Mouse (Mus musculus): ENCODE measurements around the gene Ube2b. TPM values are rescaled to one million over a fixed set of nuclear protein-coding genes. Genes with fewer than 3 reads are reported as not detected.
A peak's percentile ranks its signal among the peaks of the same experiment; 100 is the strongest.

Ube2b gene
- polyA plus RNA-seq, 1 experiment from 2014 or later, result 153 TPM

DNA sequence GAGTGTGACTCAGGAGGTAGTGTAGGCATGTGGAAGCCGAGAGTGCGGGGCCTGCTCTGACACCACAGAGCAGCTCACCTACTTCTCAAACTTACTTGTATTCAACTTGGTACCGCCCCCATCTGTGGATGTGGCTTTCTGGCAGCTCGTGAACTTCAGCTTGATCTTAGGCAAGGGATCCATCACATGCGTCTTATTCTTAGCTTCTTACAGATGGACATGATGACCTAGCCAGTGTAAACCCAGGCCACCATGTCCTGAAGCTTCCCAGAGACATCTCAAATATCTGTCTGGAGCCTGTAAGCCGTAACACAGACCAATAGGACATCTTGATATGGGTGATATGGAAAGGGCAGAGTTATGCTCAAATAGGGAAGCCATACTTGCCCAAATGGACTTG is 28.9 kb downstream of the Ube2b start:
- Histone ChIP-seq H3K27ac (ENCODE audit: low read length) (no peak overlapping the region), H3K9me3 (replicated peaks; ENCODE audit: control insufficient read depth, low read length) (no peaks in the 10 kb centered on the region), H3K9ac (ENCODE audit: low read depth, low read length) (no peak overlapping the region), H3K36me3 (ENCODE audit: control insufficient read depth, insufficient read depth) (peaks cover 32% of the 10 kb centered on the region), H3K4me3 (ENCODE audit: low read depth, low read length) (no peak overlapping the region), H3K4me1 (ENCODE audit: control insufficient read depth, low read depth, low read length) (peaks cover 10% of the 10 kb centered on the region), H3K4me2 (ENCODE audit: low read depth, low read length) (no peak overlapping the region), H3K27me3 (ENCODE audit: control insufficient read depth, insufficient read depth, low read depth, low read length) (no peaks in the 10 kb centered on the region)
- 87% methylated on average over 6 of the region's 6 CpGs for WGBS (ENCODE audit: insufficient replicate concordance)
- no peak for ATAC-seq (ENCODE audit: low read depth)

DNA sequence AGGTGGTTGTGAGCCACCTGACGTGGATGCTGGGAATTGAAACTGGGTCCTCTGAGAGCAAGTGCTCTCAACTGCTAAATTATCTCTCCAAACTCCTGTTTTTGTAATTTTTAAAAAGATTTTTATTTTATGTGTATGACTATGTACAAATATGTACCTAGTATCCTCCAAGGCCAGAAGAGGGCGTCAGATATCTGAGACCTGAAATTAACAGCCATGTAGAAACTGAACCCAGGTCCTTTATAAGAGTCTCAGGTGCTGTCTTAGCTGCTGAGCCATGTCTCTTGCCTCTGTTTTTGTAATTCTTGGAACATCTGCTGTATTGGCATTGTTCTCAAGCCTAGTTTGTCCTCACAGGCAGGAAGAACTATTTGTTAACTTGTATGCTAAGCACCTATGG is 31.1 kb downstream of the Ube2b start:
- Histone ChIP-seq H3K27ac (ENCODE audit: low read length) (no peak overlapping the region), H3K4me3 (ENCODE audit: low read depth, low read length) (no peak overlapping the region), H3K9ac (ENCODE audit: low read depth, low read length) (no peak overlapping the region), H3K27me3 (ENCODE audit: control insufficient read depth, insufficient read depth, low read depth, low read length) (no peaks in the 10 kb centered on the region), H3K36me3 (ENCODE audit: control insufficient read depth, insufficient read depth) (peaks cover 24% of the 10 kb centered on the region), H3K4me1 (ENCODE audit: control insufficient read depth, low read depth, low read length) (peaks cover 10% of the 10 kb centered on the region), H3K9me3 (replicated peaks; ENCODE audit: control insufficient read depth, low read length) (no peaks in the 10 kb centered on the region), H3K4me2 (ENCODE audit: low read depth, low read length) (no peak overlapping the region)
- 85% methylated on average over 2 of the region's 2 CpGs for WGBS (ENCODE audit: insufficient replicate concordance)
- no peak for ATAC-seq (ENCODE audit: low read depth)

DNA sequence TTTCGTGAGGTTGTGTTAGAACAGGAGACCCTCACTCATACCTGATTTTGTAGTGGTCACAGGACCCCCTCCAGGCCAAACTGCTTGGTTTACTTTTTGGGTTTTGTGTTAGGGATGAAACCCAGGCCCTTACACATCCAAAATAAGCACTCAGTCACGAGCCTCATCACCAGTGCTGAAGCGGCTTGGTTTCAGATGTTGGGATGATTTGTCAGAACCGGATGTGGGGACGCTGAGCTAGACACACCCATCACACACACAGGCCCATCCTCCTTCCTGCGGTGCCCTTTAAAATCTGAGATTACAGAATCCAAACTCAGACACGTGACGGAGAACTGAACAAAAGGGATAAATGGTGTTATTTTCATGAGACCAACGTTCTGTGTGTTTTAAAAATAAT is 31.7 kb downstream of the Ube2b start:
- H3K36me3 ChIP-seq (ENCODE audit: control insufficient read depth, insufficient read depth), result peaks cover 21% of the 10 kb centered on the region
- H3K27ac ChIP-seq (ENCODE audit: low read length), result no peak overlapping the region
- no peak overlapping the region for H3K9ac ChIP-seq (ENCODE audit: low read depth, low read length)
- peaks cover 10% of the 10 kb centered on the region for H3K4me1 ChIP-seq (ENCODE audit: control insufficient read depth, low read depth, low read length)
- H3K4me2 ChIP-seq (ENCODE audit: low read depth, low read length), result peak overlapping the region; percentile 97; the same call in 1 of the 2 replicates
- H3K9me3 ChIP-seq (replicated peaks; ENCODE audit: control insufficient read depth, low read length), result no peaks in the 10 kb centered on the region
- H3K4me3 ChIP-seq (ENCODE audit: low read depth, low read length), result 0 out of 2 replicates have a peak overlapping the region, but pooled peaks have one; percentile 84
- H3K27me3 ChIP-seq (ENCODE audit: control insufficient read depth, insufficient read depth, low read depth, low read length), result no peaks in the 10 kb centered on the region
- no peak for ATAC-seq (ENCODE audit: low read depth)
- 72% methylated on average over 9 of the region's 9 CpGs for WGBS (ENCODE audit: insufficient replicate concordance)

DNA sequence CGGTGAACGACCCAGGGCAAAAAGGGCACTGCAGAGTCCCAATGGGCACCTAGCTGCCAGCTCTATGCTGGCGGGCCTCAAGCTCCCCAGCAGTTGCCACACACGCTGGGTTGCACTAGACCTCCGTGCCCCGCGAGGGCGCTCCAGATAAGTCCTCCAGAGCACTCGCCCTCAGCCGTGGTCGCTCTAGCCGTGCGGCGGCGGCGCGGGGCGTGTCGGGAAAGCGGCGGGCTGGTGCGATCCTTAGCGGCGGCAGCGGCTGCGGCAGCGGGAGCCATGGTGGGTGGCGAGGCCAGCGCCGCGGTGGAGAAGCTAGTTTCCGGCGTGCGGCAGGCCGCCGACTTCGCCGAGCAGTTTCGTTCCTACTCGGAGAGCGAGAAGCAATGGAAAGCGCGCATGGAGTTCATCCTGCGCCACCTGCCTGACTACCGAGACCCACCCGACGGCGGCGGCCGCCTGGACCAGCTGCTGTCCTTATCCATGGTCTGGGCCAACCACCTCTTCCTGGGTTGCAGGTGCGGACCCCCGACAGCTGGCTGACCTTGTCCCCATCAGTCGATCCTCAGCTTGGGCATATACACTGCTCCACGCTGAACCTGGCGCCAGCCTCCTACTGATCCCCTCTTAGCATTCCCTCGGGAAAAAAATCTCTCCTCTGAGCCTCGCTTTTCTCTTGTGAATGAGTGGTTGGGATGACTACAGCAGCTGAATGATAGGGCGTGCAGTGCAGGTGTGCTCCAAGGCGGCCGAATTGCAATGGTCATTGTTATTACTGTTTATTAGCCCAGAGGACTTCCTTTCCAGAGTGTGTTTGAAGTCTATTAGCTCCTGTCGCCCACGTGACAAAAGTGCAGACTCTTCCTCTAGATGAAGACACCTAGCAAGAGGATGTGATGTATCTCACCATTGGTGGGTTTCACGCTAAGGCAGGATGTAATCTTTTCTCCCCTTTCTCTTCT is 32.8 kb downstream of the Ube2b start, which contains the start of gene Cdkn2aipnl:
Gene Cdkn2aipnl (plus strand): TSS at position 219 of the 959 bp plus-strand sequence.
- Histone ChIP-seq H3K4me3 (ENCODE audit: low read depth, low read length) (peak within 1 kb of the TSS; percentile 84), H3K4me1 (ENCODE audit: control insufficient read depth, low read depth, low read length) (peaks cover 10% of the 10 kb centered on the region), H3K36me3 (ENCODE audit: control insufficient read depth, insufficient read depth) (peaks cover 13% of the 10 kb centered on the region), H3K27ac (ENCODE audit: low read length) (peak within 1 kb of the TSS; percentile 27; the same call in 1 of the 2 replicates), H3K9me3 (replicated peaks; ENCODE audit: control insufficient read depth, low read length) (no peaks in the 10 kb centered on the region), H3K9ac (ENCODE audit: low read depth, low read length) (peak within 1 kb of the TSS; percentile 90), H3K4me2 (ENCODE audit: low read depth, low read length) (peak within 1 kb of the TSS; percentile 97), H3K27me3 (ENCODE audit: control insufficient read depth, insufficient read depth, low read depth, low read length) (no peaks in the 10 kb centered on the region)
- ATAC-seq (ENCODE audit: low read depth), result peak; percentile 95
- WGBS (ENCODE audit: insufficient replicate concordance), result 1% methylated on average over 63 of the region's 63 CpGs

DNA sequence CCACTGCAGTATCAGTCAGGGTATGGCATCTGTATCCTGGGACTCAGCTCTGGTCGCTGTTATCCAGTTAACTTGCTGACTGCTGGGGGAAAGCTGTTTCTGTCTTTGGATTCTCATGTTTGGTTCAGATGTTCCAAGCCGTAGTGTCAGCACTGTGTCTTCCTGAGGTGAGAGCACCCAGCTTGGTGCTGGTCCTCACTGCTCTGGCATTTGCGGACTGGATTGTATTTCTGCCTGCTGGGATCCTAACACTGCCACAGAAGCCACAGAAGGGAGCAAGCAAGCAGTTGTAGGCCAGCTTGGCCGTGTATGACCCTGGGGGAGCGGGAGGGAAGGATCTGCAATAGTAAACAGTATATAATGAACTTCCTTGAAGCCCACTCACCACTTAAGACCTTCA is 33.9 kb downstream of the Ube2b start:
- no peak for ATAC-seq (ENCODE audit: low read depth)
- Histone ChIP-seq H3K27me3 (ENCODE audit: control insufficient read depth, insufficient read depth, low read depth, low read length) (no peaks in the 10 kb centered on the region), H3K9me3 (replicated peaks; ENCODE audit: control insufficient read depth, low read length) (no peaks in the 10 kb centered on the region), H3K9ac (ENCODE audit: low read depth, low read length) (no peak overlapping the region), H3K27ac (ENCODE audit: low read length) (no peak overlapping the region), H3K4me3 (ENCODE audit: low read depth, low read length) (no peak overlapping the region), H3K4me2 (ENCODE audit: low read depth, low read length) (no peak overlapping the region), H3K36me3 (ENCODE audit: control insufficient read depth, insufficient read depth) (peaks cover 9% of the 10 kb centered on the region), H3K4me1 (ENCODE audit: control insufficient read depth, low read depth, low read length) (peaks cover 10% of the 10 kb centered on the region)
- WGBS (ENCODE audit: insufficient replicate concordance), result 66% methylated on average over 5 of the region's 5 CpGs

DNA sequence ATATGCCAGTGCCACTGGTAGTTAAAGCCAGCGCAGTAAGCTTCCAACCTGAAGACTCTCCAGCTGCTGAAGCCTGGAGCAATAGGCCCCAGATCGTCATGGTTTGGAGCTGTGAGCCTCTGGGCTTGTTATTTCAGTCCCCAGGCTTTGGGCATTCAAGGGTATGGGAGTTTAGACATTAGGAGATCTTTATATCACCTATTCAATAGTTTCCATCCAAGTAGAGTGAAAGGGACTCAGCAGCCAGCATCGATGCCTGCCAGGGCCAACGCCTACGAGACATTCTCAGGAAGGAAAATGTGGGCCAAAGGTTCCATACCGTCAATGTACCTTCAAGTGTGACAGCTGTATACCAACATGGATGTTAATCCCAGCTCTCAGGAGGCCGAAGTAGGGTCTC is 38.3 kb downstream of the Ube2b start:
- H3K4me3 ChIP-seq (ENCODE audit: low read depth, low read length), result no peak overlapping the region
- H3K27ac ChIP-seq (ENCODE audit: low read length), result no peak overlapping the region
- H3K36me3 ChIP-seq (ENCODE audit: control insufficient read depth, insufficient read depth), result no peaks in the 10 kb centered on the region
- H3K9me3 ChIP-seq (replicated peaks; ENCODE audit: control insufficient read depth, low read length), result no peaks in the 10 kb centered on the region
- H3K9ac ChIP-seq (ENCODE audit: low read depth, low read length), result no peak overlapping the region
- H3K4me1 ChIP-seq (ENCODE audit: control insufficient read depth, low read depth, low read length), result no peaks in the 10 kb centered on the region
- ATAC-seq (ENCODE audit: low read depth), result no peak
- WGBS (ENCODE audit: insufficient replicate concordance), result 74% methylated on average over 7 of the region's 7 CpGs
- H3K4me2 ChIP-seq (ENCODE audit: low read depth, low read length), result no peak overlapping the region
- no peaks in the 10 kb centered on the region for H3K27me3 ChIP-seq (ENCODE audit: control insufficient read depth, insufficient read depth, low read depth, low read length)

DNA sequence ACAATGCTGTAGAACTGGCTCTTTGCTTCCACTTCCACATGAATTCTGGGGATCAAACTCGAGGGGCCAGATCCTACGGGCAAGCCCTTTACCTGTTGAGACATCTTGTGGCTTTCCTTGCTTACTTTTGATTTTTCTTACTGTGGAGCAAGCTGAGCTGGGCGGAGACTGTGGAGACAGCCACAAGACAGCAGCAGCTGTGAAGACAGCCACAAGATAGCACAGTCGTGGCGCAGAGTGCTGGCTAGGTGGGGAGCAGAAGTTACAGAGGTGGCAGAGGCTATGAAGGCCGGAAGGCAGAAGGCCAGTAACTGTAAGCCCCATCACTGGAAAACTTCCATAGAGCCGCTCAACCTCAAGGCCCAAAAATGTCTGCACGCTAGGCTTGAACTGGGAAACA is 38.8 kb downstream of the Ube2b start:
- WGBS (ENCODE audit: insufficient replicate concordance), result 51% methylated on average over 8 of the region's 8 CpGs
- H3K36me3 ChIP-seq (ENCODE audit: control insufficient read depth, insufficient read depth), result no peaks in the 10 kb centered on the region

DNA sequence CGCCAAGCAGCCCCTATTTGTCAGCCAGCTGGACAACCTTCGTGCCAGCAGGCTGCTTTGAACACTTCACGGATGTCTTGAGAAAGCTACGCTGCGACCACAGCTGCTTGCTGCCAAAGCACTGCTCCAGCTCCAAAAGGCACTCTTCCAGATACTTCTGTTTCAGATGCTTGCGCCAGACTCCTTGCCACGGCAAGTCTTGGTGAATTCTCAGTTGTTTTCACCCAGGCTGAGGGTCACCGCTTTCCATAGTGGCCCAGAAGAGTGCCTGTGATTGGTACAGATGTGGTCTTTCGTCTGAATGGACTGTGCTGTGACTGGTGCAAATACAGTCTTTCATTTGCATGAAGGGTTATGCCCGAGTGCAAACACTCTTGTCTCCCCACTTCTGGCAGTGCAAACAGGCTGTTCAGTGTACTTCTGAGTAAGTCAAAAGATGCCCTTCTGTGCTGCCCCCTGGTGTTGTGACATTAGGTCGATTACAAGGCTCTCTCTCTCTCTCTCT is 39.5 kb downstream of the Ube2b start:
- WGBS (ENCODE audit: insufficient replicate concordance), result 49% methylated on average over 11 of the region's 11 CpGs
- Histone ChIP-seq H3K4me2 (ENCODE audit: low read depth, low read length) (no peak overlapping the region), H3K27ac (ENCODE audit: low read length) (no peak overlapping the region), H3K9ac (ENCODE audit: low read depth, low read length) (no peak overlapping the region), H3K9me3 (replicated peaks; ENCODE audit: control insufficient read depth, low read length) (no peaks in the 10 kb centered on the region), H3K27me3 (ENCODE audit: control insufficient read depth, insufficient read depth, low read depth, low read length) (no peaks in the 10 kb centered on the region), H3K36me3 (ENCODE audit: control insufficient read depth, insufficient read depth) (no peaks in the 10 kb centered on the region), H3K4me3 (ENCODE audit: low read depth, low read length) (no peak overlapping the region), H3K4me1 (ENCODE audit: control insufficient read depth, low read depth, low read length) (no peaks in the 10 kb centered on the region)
- ATAC-seq (ENCODE audit: low read depth), result no peak

More for the DNA sequence above, 38.8 kb downstream of the Ube2b start:
- no peak overlapping the region for H3K27ac ChIP-seq (ENCODE audit: low read length)
- H3K27me3 ChIP-seq (ENCODE audit: control insufficient read depth, insufficient read depth, low read depth, low read length), result no peaks in the 10 kb centered on the region
- no peak overlapping the region for H3K4me3 ChIP-seq (ENCODE audit: low read depth, low read length)
- H3K9me3 ChIP-seq (replicated peaks; ENCODE audit: control insufficient read depth, low read length), result no peaks in the 10 kb centered on the region
- H3K4me1 ChIP-seq (ENCODE audit: control insufficient read depth, low read depth, low read length), result no peaks in the 10 kb centered on the region
- no peak overlapping the region for H3K4me2 ChIP-seq (ENCODE audit: low read depth, low read length)
- ATAC-seq (ENCODE audit: low read depth), result no peak
- H3K9ac ChIP-seq (ENCODE audit: low read depth, low read length), result no peak overlapping the region

DNA sequence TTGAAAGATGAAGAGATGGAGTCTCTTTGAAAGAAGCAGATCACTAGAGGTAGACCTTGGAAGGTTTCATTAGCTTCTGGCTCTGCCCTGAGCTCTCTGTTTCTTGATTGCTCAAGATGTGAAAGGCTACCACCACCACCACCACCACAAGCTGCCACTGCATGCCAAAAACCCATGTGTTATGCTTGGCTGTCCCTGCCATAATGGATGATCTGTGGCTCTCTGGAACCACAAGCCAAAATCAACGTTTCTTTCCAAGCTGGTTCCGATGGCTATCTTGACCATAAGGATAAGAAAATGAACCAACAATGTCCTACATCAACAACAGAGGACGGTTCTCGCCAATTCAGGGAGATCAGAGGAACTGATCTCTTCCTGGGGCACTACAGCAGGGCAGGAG is 40.5 kb downstream of the Ube2b start:
- 60% methylated on average over 4 of the region's 4 CpGs for WGBS (ENCODE audit: insufficient replicate concordance)
- no peak overlapping the region for H3K9ac ChIP-seq (ENCODE audit: low read depth, low read length)
- ATAC-seq (ENCODE audit: low read depth), result no peak
- no peak overlapping the region for H3K4me3 ChIP-seq (ENCODE audit: low read depth, low read length)
- H3K36me3 ChIP-seq (ENCODE audit: control insufficient read depth, insufficient read depth), result no peaks in the 10 kb centered on the region
- H3K27me3 ChIP-seq (ENCODE audit: control insufficient read depth, insufficient read depth, low read depth, low read length), result no peaks in the 10 kb centered on the region
- H3K27ac ChIP-seq (ENCODE audit: low read length), result no peak overlapping the region
- H3K4me2 ChIP-seq (ENCODE audit: low read depth, low read length), result no peak overlapping the region
- H3K4me1 ChIP-seq (ENCODE audit: control insufficient read depth, low read depth, low read length), result no peaks in the 10 kb centered on the region
- H3K9me3 ChIP-seq (replicated peaks; ENCODE audit: control insufficient read depth, low read length), result no peaks in the 10 kb centered on the region
